Mouse (Mus musculus) olfactory bulb, adult 2 months (tissue): ENCODE measurements around the gene Tctex1d2.

Experiments used
- CTCF ChIP-seq: fragments of 200-500 bp; IDR thresholded peaks from 2 replicates; pipeline ENCODE4 v1.5.1; 2012; ENCODE audit warnings: low read depth, mild to moderate bottlenecking, low read length, moderate library complexity; ENCODE audit not compliant: insufficient read depth
- POLR2A ChIP-seq: fragments of 200-500 bp; IDR thresholded peaks from 2 replicates; pipeline ENCODE4 v1.6.1; 2012; ENCODE audit warnings: mild to moderate bottlenecking, low read depth, low read length, moderate library complexity; ENCODE audit not compliant: insufficient read depth

DNA sequence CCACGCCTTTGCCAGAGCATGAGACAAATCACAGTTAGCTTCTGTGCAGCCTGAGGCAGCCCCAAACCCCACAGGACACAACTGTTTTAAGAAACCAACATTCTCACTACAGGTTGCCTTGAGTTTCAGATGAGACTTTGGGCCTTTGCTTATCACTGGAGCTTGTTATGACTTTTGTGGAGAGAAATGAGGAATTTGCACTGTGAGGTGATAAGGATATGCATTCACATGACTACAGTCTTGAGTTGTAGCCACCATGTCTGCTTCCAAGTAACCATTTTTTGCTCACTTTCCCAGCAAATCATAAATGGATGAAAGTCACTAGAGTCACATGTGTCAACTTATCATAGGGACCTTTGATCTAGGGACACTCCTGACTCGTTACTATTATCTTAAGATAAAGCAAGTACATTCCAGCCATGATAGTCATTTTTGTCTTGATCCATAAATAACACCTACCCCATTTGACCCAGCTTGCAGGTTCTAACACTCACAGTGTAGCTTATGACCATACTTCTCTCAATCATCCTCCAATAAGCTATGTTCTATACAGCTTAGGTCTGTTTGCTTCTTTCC lies 27.1 kb downstream of the Tctex1d2 start:
- TF ChIP-seq CTCF (no peak), POLR2A (no peak)
